Mouse (Mus musculus): ENCODE measurements around the gene 4930519P11Rik. TPM values are rescaled to one million over a fixed set of nuclear protein-coding genes. Genes with fewer than 3 reads are reported as not detected.

4930519P11Rik gene
- polyA plus RNA-seq, 1 experiment from 2014 or later = not detected

DNA sequence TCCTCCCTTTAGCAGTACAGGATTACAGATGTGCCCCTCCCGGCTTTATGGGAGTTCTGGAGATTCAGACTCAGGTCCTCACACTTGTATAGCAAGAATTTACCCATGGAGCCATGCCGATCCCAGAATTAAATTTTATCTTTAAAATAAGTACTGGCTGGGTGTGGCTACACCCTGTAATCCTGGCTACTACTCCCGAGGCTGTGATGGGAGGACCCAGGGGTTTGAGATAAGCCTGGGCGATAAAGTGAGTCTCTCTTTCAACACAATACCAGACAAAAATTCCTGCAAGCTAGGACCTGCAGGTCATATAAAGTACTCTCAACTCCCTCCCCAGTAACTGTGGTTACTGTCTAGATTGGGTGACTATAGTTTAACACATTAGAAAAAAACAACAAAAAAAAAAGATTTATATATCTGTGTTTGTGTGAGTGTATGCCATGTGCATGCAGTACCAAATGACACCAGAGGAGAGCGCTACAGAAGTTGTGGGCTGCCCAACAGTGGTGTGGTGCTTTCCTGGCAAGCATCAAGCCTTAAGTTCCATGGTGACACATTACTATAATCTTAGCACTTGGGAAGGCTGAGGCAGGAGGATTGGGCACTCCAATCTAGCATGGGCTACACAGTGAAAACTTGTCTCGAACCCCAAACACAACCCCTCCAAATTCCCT lies 29.6 kb upstream of the 4930519P11Rik start:
- 88% methylated on average over 6 of the region's 6 CpGs for WGBS

DNA sequence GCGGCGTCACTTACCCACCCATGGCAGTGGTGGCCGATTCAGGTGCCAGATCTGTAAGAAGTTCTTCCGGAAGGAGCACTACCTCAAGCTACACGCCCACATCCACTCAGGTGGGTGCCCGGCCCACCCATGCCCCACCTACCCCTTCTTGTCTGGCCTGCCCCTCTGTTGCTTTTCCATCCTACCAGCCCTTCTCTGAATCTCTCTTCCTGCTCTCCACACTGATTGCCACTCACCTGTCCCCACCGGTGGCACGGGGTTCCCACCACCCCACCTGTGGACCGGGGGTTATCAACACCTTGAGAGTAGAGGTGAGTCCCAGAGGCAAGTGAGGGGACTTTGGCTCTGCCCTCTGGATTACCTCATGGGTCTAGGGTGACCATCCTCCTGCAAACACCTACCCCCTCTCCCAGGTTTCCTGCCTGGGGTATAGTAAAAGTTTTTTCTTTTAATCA lies 28.8 kb upstream of the 4930519P11Rik start:
- Histone ChIP-seq H3K4me3 (no peak overlapping the region), H3K27me3 (ENCODE audit: low read depth, poor library complexity, severe bottlenecking) (no peaks in the 10 kb centered on the region), H3K9me3 (replicated peaks) (peaks cover 7% of the 10 kb centered on the region), H3K4me1 (0 out of 2 replicates have a peak, but pooled peaks cover 3% of the 10 kb centered on the region), H3K36me3 (peaks cover 77% of the 10 kb centered on the region), H3K27ac (replicated peaks) (no peak overlapping the region)
- no peak for DNase-seq (ENCODE audit: low spot score)
- 97% methylated on average over 9 of the region's 9 CpGs for WGBS

More for the DNA sequence above, 29.6 kb upstream of the 4930519P11Rik start:
- Histone ChIP-seq H3K4me1 (0 out of 2 replicates have a peak, but pooled peaks cover 3% of the 10 kb centered on the region), H3K27me3 (ENCODE audit: low read depth, poor library complexity, severe bottlenecking) (no peaks in the 10 kb centered on the region), H3K4me3 (no peak overlapping the region), H3K36me3 (peaks cover 69% of the 10 kb centered on the region), H3K9me3 (replicated peaks) (peaks cover 7% of the 10 kb centered on the region), H3K27ac (replicated peaks) (no peak overlapping the region)
- no peak for DNase-seq (ENCODE audit: low spot score)

DNA sequence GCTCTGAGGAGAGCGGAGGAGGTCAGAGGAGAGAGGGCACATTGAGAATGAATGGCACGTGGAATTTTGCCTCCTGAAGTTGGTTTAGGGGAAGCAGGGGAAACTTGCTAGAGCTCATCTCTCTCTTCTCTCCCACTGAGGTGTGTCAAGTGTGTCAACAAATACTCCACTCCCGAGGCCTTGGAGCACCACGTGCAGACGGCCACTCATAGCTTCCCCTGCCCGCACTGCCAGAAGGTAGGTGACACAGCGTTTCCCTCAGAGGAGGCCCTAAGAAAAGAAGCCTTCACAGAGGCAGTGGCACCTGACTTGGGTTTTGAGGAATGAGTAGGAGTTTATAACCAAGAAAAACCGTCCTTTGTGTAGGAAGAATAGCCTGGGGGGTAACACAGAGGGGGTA lies 27.9 kb upstream of the 4930519P11Rik start:
- 79% methylated on average over 8 of the region's 8 CpGs for WGBS
- no peaks in the 10 kb centered on the region for H3K27me3 ChIP-seq (ENCODE audit: low read depth, poor library complexity, severe bottlenecking)
- H3K4me3 ChIP-seq = no peak overlapping the region
- H3K27ac ChIP-seq (replicated peaks) = no peak overlapping the region
- H3K36me3 ChIP-seq = peaks cover 74% of the 10 kb centered on the region
- DNase-seq (ENCODE audit: low spot score) = no peak
- peaks cover 7% of the 10 kb centered on the region for H3K9me3 ChIP-seq (replicated peaks)
- H3K4me1 ChIP-seq = 0 out of 2 replicates have a peak, but pooled peaks cover 3% of the 10 kb centered on the region

DNA sequence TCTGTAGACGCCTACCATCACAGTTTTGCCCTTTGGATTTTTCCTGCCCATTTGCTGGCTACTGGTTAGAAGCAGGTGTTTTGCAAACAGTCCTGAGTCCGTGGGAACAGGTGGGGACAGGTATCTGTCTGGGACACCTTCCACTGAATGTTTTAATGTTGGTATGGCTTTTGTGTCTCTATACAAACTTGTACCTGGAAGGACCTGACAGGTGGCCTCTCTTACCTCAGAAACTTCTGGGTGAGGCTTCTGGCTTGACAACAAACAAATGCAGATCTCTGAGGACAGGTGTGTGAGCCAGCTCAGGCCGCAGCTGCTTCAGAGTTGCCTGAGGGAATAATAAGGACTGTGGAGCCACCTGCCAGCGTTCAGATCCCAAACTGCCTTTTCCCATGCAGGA lies 25.9 kb upstream of the 4930519P11Rik start:
- no peak overlapping the region for H3K4me3 ChIP-seq
- peaks cover 74% of the 10 kb centered on the region for H3K36me3 ChIP-seq
- no peaks in the 10 kb centered on the region for H3K4me1 ChIP-seq
- no peak for DNase-seq (ENCODE audit: low spot score)
- H3K9me3 ChIP-seq (replicated peaks) = peaks cover 7% of the 10 kb centered on the region
- 90% methylated on average over 4 of the region's 4 CpGs for WGBS
- H3K27ac ChIP-seq (replicated peaks) = no peak overlapping the region
- no peaks in the 10 kb centered on the region for H3K27me3 ChIP-seq (ENCODE audit: low read depth, poor library complexity, severe bottlenecking)

DNA sequence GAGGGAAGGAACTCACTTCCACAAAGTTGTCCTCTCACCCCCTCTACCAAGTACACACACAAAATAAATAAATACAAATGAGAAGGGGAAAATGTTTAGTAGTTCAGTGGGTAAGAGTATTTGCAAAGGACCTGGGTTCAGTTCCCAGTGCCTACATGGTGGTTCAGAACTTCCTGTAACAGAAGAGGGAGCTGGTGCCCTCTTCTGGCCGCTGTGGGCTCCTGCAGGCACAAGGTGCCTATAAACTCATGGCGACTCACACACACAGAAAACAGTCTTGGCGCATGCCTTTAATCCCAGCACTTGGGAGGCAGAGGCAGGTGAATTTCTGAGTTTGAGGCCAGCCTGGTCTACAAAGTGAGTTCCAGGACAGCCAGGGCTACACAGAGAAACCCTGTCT lies 25.3 kb upstream of the 4930519P11Rik start:
- H3K4me1 ChIP-seq = no peaks in the 10 kb centered on the region
- H3K36me3 ChIP-seq = peaks cover 70% of the 10 kb centered on the region
- no peak overlapping the region for H3K4me3 ChIP-seq
- peaks cover 7% of the 10 kb centered on the region for H3K9me3 ChIP-seq (replicated peaks)
- 90% methylated on average over 3 of the region's 3 CpGs for WGBS
- DNase-seq (ENCODE audit: low spot score) = no peak
- no peaks in the 10 kb centered on the region for H3K27me3 ChIP-seq (ENCODE audit: low read depth, poor library complexity, severe bottlenecking)
- no peak overlapping the region for H3K27ac ChIP-seq (replicated peaks)

DNA sequence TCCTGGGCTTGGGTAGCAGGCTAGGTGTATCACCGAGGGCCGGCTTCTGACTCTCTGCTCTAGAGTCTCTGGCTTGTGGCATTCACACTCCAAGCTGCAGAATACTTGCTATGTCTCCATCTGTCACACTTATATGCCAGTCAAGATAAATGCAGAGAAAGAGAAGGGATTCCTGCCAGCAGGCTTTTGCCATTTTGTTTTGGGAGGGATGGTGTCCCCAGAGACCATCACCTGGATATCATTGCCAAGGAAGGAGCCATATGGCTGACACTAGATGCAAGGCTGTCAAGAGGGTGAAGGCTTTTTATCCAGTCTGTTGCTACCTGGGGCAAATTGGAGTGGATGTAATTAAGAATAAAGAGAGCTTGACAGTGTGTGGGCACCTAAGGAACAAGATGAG lies 22.6 kb upstream of the 4930519P11Rik start:
- peaks cover 7% of the 10 kb centered on the region for H3K9me3 ChIP-seq (replicated peaks)
- WGBS = 92% methylated on average over 2 of the region's 2 CpGs
- no peak for DNase-seq (ENCODE audit: low spot score)
- no peaks in the 10 kb centered on the region for H3K4me1 ChIP-seq
- no peak overlapping the region for H3K27ac ChIP-seq (replicated peaks)
- H3K4me3 ChIP-seq = no peak overlapping the region
- no peaks in the 10 kb centered on the region for H3K27me3 ChIP-seq (ENCODE audit: low read depth, poor library complexity, severe bottlenecking)
- peaks cover 67% of the 10 kb centered on the region for H3K36me3 ChIP-seq

DNA sequence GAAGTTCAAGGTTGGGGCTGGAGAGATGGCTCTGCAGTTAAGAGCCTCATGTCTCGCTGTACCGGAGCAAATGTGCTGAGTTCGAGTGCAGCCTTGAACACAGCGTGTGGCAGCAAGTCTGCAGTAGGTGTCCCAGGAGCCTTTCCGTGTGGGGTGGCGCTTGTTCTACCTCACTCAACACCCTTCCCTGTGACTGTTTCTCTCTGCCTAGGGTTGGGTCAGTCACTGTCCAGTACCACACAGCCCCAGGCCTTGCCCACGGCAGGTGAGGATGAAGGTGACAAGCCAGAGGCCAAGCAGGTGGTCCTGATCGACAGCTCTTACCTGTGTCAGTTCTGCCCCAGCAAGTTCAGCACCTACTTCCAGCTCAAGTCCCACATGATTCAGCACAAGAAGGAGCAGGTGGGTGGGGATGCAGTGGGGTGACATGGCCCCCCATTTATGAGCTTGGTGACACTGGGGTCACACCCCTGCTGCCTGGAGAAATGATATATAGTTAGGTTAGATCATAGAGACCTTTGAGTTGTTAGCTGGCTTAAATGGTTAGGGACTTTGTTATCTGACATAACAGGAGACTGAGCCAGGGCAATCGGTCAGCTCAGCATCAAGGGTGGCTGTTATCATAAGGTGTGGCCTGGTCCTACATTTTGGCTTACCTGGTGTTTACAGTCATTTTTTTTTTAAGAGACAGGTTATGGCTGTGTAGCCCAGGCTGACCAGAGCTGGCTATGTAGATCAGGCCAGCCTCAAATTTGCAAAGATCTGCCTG lies 20.8 kb upstream of the 4930519P11Rik start:
- 95% methylated on average over 9 of the region's 9 CpGs for WGBS
- Histone ChIP-seq H3K36me3 (peaks cover 71% of the 10 kb centered on the region), H3K9me3 (replicated peaks) (peaks cover 7% of the 10 kb centered on the region), H3K27me3 (ENCODE audit: low read depth, poor library complexity, severe bottlenecking) (no peaks in the 10 kb centered on the region), H3K4me3 (no peak overlapping the region), H3K27ac (replicated peaks) (no peak overlapping the region), H3K4me1 (no peaks in the 10 kb centered on the region)
- no peak for DNase-seq (ENCODE audit: low spot score)

DNA sequence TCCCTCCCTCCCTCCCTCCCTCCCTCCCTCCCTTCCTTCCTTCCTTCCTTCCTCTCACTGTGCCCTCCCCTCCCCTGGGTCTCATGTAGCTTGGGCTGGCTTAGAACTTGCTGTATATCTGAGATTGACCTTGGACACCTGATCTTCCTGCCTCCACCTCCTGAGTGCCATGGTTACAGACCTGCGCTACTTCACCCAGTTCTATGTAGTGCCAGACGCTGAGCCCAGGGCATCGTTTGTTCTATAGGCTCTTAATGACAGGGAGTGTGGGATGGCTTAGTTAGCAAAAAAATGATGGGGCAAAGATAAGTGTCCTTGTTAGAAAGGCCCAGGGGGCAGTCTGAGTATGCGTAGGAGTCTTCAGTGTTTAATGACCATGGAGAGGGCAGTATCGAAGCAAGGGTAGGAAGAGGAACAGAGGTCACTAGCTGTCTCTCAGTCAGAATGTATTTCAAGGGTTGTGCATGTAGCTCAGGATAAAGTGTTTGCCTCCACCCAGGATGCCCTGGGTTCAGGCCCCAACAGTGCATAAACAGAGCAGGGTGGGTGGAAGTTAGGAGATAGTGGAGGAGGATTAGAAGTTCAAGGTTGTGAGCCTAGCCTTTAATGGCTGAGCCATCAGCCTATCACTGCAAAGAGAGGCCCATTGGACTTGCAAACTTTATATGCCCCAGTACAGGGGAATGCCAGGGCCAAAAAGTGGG lies 20.0 kb upstream of the 4930519P11Rik start:
- Histone ChIP-seq H3K36me3 (peaks cover 70% of the 10 kb centered on the region), H3K27ac (replicated peaks) (0 out of 2 replicates have a peak overlapping the region, but pooled peaks have one; percentile 23), H3K27me3 (ENCODE audit: low read depth, poor library complexity, severe bottlenecking) (no peaks in the 10 kb centered on the region), H3K4me1 (no peaks in the 10 kb centered on the region), H3K4me3 (no peak overlapping the region), H3K9me3 (replicated peaks) (peaks cover 3% of the 10 kb centered on the region)
- 93% methylated on average over 5 of the region's 5 CpGs for WGBS
- DNase-seq (ENCODE audit: low spot score) = no peak

DNA sequence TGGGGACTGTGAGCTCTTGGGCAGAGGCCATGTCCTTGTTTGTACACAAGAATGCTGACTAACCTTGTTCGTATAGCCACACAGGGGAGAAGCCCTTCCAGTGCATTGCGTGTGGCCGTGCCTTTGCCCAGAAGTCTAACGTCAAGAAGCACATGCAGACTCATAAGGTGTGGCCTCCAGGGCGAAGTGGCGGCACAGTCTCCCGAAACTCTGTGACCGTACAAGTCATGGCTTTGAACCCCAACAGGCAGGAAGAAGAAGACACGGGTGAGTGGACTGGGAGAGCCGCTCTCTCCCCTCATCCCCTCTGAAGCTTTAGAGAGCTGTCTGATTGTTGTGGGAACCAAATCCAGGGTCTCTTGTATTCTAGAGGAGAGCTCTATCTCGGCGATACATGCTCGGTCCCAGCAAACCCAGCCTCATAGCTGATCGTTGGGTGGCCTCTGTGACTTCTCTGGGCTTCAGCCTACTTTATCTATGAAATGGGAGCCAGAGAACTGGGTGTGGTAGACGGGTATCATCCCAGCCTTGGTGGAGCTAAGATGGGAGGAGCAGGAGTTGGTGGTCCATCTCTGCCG lies 19.1 kb upstream of the 4930519P11Rik start:
- no peak for DNase-seq (ENCODE audit: low spot score)
- 93% methylated on average over 16 of the region's 16 CpGs for WGBS
- no peaks in the 10 kb centered on the region for H3K9me3 ChIP-seq (replicated peaks)
- no peak overlapping the region for H3K4me3 ChIP-seq
- no peaks in the 10 kb centered on the region for H3K27me3 ChIP-seq (ENCODE audit: low read depth, poor library complexity, severe bottlenecking)
- no peak overlapping the region for H3K27ac ChIP-seq (replicated peaks)
- H3K4me1 ChIP-seq = no peaks in the 10 kb centered on the region
- H3K36me3 ChIP-seq = peaks cover 66% of the 10 kb centered on the region

DNA sequence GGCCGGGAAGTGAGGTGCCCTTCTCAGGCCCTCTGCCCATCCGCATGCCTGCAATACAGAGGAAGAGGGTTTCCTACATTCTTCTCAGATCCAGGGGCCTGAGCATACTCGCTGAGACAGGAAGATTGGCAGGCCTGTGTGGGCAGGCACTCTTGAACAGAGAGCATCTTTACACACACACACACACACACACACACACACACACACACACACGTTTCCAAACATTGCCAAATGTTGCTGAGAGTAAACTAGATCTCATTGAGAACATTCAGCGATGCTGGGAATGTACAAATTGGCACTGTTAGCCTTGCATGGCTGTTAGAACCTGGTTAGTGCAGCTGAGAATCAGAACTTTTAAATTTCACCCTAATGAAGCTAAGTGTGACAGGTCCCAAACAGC lies 17.3 kb upstream of the 4930519P11Rik start:
- no peak for DNase-seq (ENCODE audit: low spot score)
- H3K27me3 ChIP-seq (ENCODE audit: low read depth, poor library complexity, severe bottlenecking) = no peaks in the 10 kb centered on the region
- H3K36me3 ChIP-seq = peaks cover 65% of the 10 kb centered on the region
- H3K27ac ChIP-seq (replicated peaks) = no peak overlapping the region
- WGBS = 87% methylated on average over 5 of the region's 5 CpGs
- no peaks in the 10 kb centered on the region for H3K4me1 ChIP-seq
- H3K9me3 ChIP-seq (replicated peaks) = no peaks in the 10 kb centered on the region
- H3K4me3 ChIP-seq = no peak overlapping the region

DNA sequence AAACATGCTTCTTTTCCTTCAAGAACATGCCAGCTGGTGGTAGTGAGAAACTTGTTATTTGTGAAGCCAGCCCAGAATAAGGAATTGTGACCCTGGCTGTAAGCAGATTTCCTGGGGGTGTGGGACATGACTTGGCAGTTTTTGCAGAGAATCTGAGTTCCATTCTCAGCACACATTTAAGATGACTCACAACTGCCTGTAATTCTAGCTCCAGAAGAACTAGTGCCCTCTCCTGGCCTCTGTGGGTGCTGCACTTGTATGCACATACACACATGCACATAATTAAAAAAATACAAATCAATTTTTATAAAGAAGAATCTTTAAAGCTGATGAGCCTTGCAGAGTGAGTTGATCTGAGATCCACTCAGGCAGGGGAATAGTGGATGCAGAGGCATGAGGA lies 10.9 kb upstream of the 4930519P11Rik start:
- no peaks in the 10 kb centered on the region for H3K27me3 ChIP-seq (ENCODE audit: low read depth, poor library complexity, severe bottlenecking)
- H3K27ac ChIP-seq (replicated peaks) = no peak overlapping the region
- H3K9me3 ChIP-seq (replicated peaks) = no peaks in the 10 kb centered on the region
- DNase-seq (ENCODE audit: low spot score) = no peak
- peaks cover 58% of the 10 kb centered on the region for H3K36me3 ChIP-seq
- no peak overlapping the region for H3K4me3 ChIP-seq
- H3K4me1 ChIP-seq = no peaks in the 10 kb centered on the region

DNA sequence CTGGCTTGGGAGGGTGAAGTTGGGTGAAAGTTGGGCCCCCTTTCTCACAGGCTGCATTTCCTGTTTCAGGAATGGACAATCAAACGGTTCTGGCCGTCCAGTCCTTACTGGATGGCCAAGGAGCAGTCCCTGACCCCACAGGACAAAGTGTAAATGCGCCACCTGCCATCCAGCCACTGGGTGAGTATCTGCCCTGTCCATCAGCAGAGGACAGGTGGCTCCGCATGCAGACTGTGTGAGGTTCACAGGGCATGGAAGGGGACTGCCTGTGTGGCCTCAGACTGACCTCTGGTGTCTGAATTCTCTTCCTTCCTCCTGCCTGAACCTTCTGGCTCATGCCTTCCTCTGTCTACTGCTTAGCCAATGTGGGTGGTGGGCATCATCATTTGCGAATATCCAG lies 8.4 kb upstream of the 4930519P11Rik start:
- H3K27ac ChIP-seq (replicated peaks) = no peak overlapping the region
- H3K9me3 ChIP-seq (replicated peaks) = no peaks in the 10 kb centered on the region
- peaks cover 43% of the 10 kb centered on the region for H3K36me3 ChIP-seq
- no peak overlapping the region for H3K4me3 ChIP-seq
- H3K4me1 ChIP-seq = no peaks in the 10 kb centered on the region
- no peak for DNase-seq (ENCODE audit: low spot score)
- H3K27me3 ChIP-seq (ENCODE audit: low read depth, poor library complexity, severe bottlenecking) = no peaks in the 10 kb centered on the region
- 89% methylated on average over 5 of the region's 5 CpGs for WGBS
